Mouse (Mus musculus) stomach, postnatal 0 days (tissue): ENCODE data around the gene Nt5e.

ENCODE experiments used
- CTCF ChIP-seq: IDR thresholded peaks from 2 replicates; pipeline ENCODE4 v1.5.1; 2016; ENCODE audit warnings: antibody characterized with exemption, low read depth, mild to moderate bottlenecking, moderate library complexity
- EP300 ChIP-seq: optimal IDR thresholded peaks from 2 replicates; pipeline ENCODE3; 2016; ENCODE audit warnings: antibody characterized with exemption

DNA sequence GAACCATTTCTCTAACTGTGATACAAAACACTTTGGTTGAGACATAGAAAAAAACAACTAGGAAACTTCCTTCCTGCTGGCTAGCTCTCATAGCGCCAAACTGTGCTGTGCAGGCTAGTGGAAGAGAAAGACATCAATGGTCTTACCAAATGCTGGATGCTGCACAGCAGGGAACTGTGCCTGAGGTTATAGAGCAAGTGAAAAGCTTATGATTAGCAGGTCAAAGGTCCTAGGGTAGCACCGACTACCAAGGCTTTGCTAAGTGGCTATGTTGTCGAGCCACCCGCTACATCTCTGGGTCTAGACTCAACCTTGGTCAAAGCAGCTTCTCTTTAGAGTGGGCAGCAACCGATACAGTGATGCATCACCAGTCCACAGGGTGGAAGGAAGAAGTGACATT is 61.8 kb downstream of the Nt5e start:
- TF ChIP-seq CTCF: no peak
- no peak for TF ChIP-seq EP300
